Mouse (Mus musculus): ENCODE data around the gene Sptlc2. TPM values are rescaled to one million over a fixed set of nuclear protein-coding genes. Genes with fewer than 3 reads are reported as not detected.

The Sptlc2 gene
- total and polyA plus RNA-seq, 2 experiments = 6.5 to 14.4 TPM

- Histone ChIP-seq H3K79me2 (ENCODE audit: control insufficient read depth, insufficient read depth, low read length) (no peaks in the 10 kb centered on the region), H3K27me3 (ENCODE audit: control insufficient read depth, insufficient read depth, low read length) (no peaks in the 10 kb centered on the region), H3K4me3 (ENCODE audit: insufficient read depth, low read depth, low read length) (no peak overlapping the region), H3K4me1 (ENCODE audit: control insufficient read depth, insufficient read depth, low read length) (peaks cover 25% of the 10 kb centered on the region), H3K27ac (replicated peaks; ENCODE audit: insufficient read depth, low read depth, low read length) (peak overlapping the region; percentile 75), H3K36me3 (ENCODE audit: control insufficient read depth, insufficient read depth, low read length) (no peaks in the 10 kb centered on the region), H3K9ac (ENCODE audit: low read depth, low read length) (no peak overlapping the region)
- peak; percentile 95 for DNase-seq (ENCODE audit: extremely low read depth, low read depth, low spot score)
- TF ChIP-seq POLR2A (IDR thresholded peaks at IDR 0.05; ENCODE audit: extremely low read depth, insufficient read depth, low read length) = no peak
- WGBS = 7% methylated on average over 4 of the region's 4 CpGs
Observed at GRCm38 (mm10) chr12:87393447-87394145, 5.4 kb upstream of the Sptlc2 start.

- TF ChIP-seq POLR2A (IDR thresholded peaks at IDR 0.05; ENCODE audit: extremely low read depth, insufficient read depth, low read length) (no peak), CTCF (IDR thresholded peaks at IDR 0.05; ENCODE audit: low read depth, low read length) (no peak)
- Histone ChIP-seq H3K9ac (ENCODE audit: low read depth, low read length) (no peak overlapping the region), H3K27me3 (ENCODE audit: control insufficient read depth, insufficient read depth, low read length) (no peaks in the 10 kb centered on the region), H3K4me3 (ENCODE audit: insufficient read depth, low read depth, low read length) (no peak overlapping the region), H3K4me1 (ENCODE audit: control insufficient read depth, insufficient read depth, low read length) (peaks cover 19% of the 10 kb centered on the region), H3K27ac (replicated peaks; ENCODE audit: insufficient read depth, low read depth, low read length) (peak overlapping the region; percentile 15; the same call in 1 of the 2 replicates), H3K79me2 (ENCODE audit: control insufficient read depth, insufficient read depth, low read length) (peaks cover 8% of the 10 kb centered on the region), H3K36me3 (ENCODE audit: control insufficient read depth, insufficient read depth, low read length) (no peaks in the 10 kb centered on the region)
- peak; percentile 73 for DNase-seq (ENCODE audit: extremely low read depth, low read depth, low spot score)
Observed at GRCm38 (mm10) chr12:87391355-87391754, 3.2 kb upstream of the Sptlc2 start.

GRCm38 (mm10) chr12:87389231-87389630 is 1.1 kb upstream of the Sptlc2 start:
- Histone ChIP-seq H3K4me3 (ENCODE audit: insufficient read depth, low read depth, low read length) (no peak overlapping the region), H3K36me3 (ENCODE audit: control insufficient read depth, insufficient read depth, low read length) (no peaks in the 10 kb centered on the region), H3K27me3 (ENCODE audit: control insufficient read depth, insufficient read depth, low read length) (no peaks in the 10 kb centered on the region), H3K27ac (replicated peaks; ENCODE audit: insufficient read depth, low read depth, low read length) (no peak overlapping the region), H3K79me2 (ENCODE audit: control insufficient read depth, insufficient read depth, low read length) (peaks cover 12% of the 10 kb centered on the region), H3K9ac (ENCODE audit: low read depth, low read length) (no peak overlapping the region), H3K4me1 (ENCODE audit: control insufficient read depth, insufficient read depth, low read length) (peaks cover 18% of the 10 kb centered on the region)
- no peak for DNase-seq (ENCODE audit: extremely low read depth, low read depth, low spot score)
- no peak for TF ChIP-seq POLR2A (IDR thresholded peaks at IDR 0.05; ENCODE audit: extremely low read depth, insufficient read depth, low read length)
- TF ChIP-seq CTCF (IDR thresholded peaks at IDR 0.05; ENCODE audit: low read depth, low read length) = no peak
- 63% methylated on average over 3 of the region's 3 CpGs for WGBS

GRCm38 (mm10) chr12:87387171-87388121 is 709 bp downstream of the Sptlc2 start:
- no peak for DNase-seq (ENCODE audit: extremely low read depth, low read depth, low spot score)
- WGBS = under 1% methylated on average over 56 of the region's 65 CpGs
- no peak for TF ChIP-seq CTCF (IDR thresholded peaks at IDR 0.05; ENCODE audit: low read depth, low read length)
- TF ChIP-seq POLR2A (IDR thresholded peaks at IDR 0.05; ENCODE audit: extremely low read depth, insufficient read depth, low read length) = no peak

GRCm38 (mm10) chr12:87385051-87385450 is 3.1 kb downstream of the Sptlc2 start:
- no peak overlapping the region for H3K27ac ChIP-seq (replicated peaks; ENCODE audit: insufficient read depth, low read depth, low read length)
- no peak for TF ChIP-seq POLR2A (IDR thresholded peaks at IDR 0.05; ENCODE audit: extremely low read depth, insufficient read depth, low read length)
- TF ChIP-seq CTCF (IDR thresholded peaks at IDR 0.05; ENCODE audit: low read depth, low read length) = no peak
- H3K9ac ChIP-seq (ENCODE audit: low read depth, low read length) = no peak overlapping the region
- H3K27me3 ChIP-seq (ENCODE audit: control insufficient read depth, insufficient read depth, low read length) = no peaks in the 10 kb centered on the region
- no peaks in the 10 kb centered on the region for H3K36me3 ChIP-seq (ENCODE audit: control insufficient read depth, insufficient read depth, low read length)
- peaks cover 5% of the 10 kb centered on the region for H3K4me1 ChIP-seq (ENCODE audit: control insufficient read depth, insufficient read depth, low read length)
- DNase-seq (ENCODE audit: extremely low read depth, low read depth, low spot score) = peak; percentile 62
- 29% methylated on average over 3 of the region's 3 CpGs for WGBS
- H3K4me3 ChIP-seq (ENCODE audit: insufficient read depth, low read depth, low read length) = no peak overlapping the region
- H3K79me2 ChIP-seq (ENCODE audit: control insufficient read depth, insufficient read depth, low read length) = peaks cover 16% of the 10 kb centered on the region

More at GRCm38 (mm10) chr12:87387171-87388121, 709 bp downstream of the Sptlc2 start:
- H3K27ac ChIP-seq (replicated peaks; ENCODE audit: insufficient read depth, low read depth, low read length) = peak overlapping the region; percentile 73
- H3K9ac ChIP-seq (ENCODE audit: low read depth, low read length) = peak overlapping the region; percentile 92
- H3K79me2 ChIP-seq (ENCODE audit: control insufficient read depth, insufficient read depth, low read length) = peaks cover 12% of the 10 kb centered on the region
- H3K36me3 ChIP-seq (ENCODE audit: control insufficient read depth, insufficient read depth, low read length) = no peaks in the 10 kb centered on the region
- H3K4me3 ChIP-seq (ENCODE audit: insufficient read depth, low read depth, low read length) = peak overlapping the region; percentile 96
- peaks cover 10% of the 10 kb centered on the region for H3K4me1 ChIP-seq (ENCODE audit: control insufficient read depth, insufficient read depth, low read length)
- H3K27me3 ChIP-seq (ENCODE audit: control insufficient read depth, insufficient read depth, low read length) = no peaks in the 10 kb centered on the region

Measured in liver, adult 2 months (tissue).